ENCODE assay signal across 27 mouse cellular contexts in the genomic region with DNA sequence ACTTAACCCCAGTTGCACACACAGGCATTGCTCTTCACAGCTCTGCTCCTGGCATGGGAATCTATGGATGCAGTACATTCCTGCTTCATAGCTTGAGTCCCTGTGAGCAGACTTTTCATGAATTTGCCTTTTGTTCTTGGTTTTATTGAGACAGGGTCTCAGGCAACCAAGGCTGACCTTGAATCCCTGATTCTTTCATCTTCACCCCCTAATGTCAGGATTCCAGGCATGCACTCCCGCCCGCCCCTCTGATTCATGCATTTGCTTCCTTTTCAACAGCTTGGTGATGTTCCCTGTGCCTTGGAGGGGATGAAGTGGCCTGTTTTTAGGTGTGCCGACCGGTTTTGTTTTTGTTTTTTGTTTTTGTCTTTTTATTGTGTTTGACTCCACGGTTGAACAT. TPM values are rescaled to one million over a fixed set of nuclear protein-coding genes. Genes with fewer than 3 reads are reported as not detected.
A peak's percentile ranks its signal among the peaks of the same experiment; 100 is the strongest.
DNase-seq lines count a peak whose midpoint lies in the region; ATAC-seq lines count a peak whose summit lies in the region.
"Had no signal": no experiment of that assay in that cellular context is flagged by ENCODE, and none has a peak within 500 bp of the region (broad histone marks: within the 10 kb centered on the region; RNA-seq: fewer than 3 reads in every experiment).

No protein-coding gene starts in this region.

- no peak overlapping the region for H3K4me2 ChIP-seq in midbrain, embryonic 16.5 days (ENCODE audit: low read length)
- H3K4me2 ChIP-seq: embryonic facial prominence, embryonic 12.5 days; embryonic facial prominence, embryonic 15.5 days; heart, embryonic 11.5 days; hindbrain, embryonic 13.5 days had no signal

- peak; percentile 18 for DNase-seq in embryo, embryonic 10 days (ENCODE audit: low spot score)
- no peak for DNase-seq in embryo, embryonic 9.5 days (ENCODE audit: extremely low spot score)
- DNase-seq in midbrain, embryonic 10.5 days (ENCODE audit: low spot score), result no peak
- DNase-seq in ZHBTc4 (ENCODE audit: low read depth, low spot score), result peak; percentile 56
- DNase-seq in limb, embryonic 10.5 days (ENCODE audit: low spot score), result no peak
- DNase-seq in testis, postnatal 10 days (ENCODE audit: low spot score), result no peak
- DNase-seq in cerebellum, adult 9-11 months, result no peak
- DNase-seq: adrenal gland, postnatal 10 days; adrenal gland, postnatal 36 days; cerebellum, adult 11 months; cerebellum, adult 2 months; cerebellum, postnatal 36 days; forebrain, postnatal 0 days; gastrocnemius, adult 2 months; gastrocnemius, postnatal 14 days; heart, adult 11 months had no signal

- ATAC-seq in midbrain, embryonic 16.5 days, result no peak
- ATAC-seq: forebrain, embryonic 14.5 days; forebrain, postnatal 0 days; hindbrain, postnatal 0 days; inflammation-experienced regulatory T-cells, adult 6 months; intestine, embryonic 16.5 days; Patski had no signal

- H3K27ac ChIP-seq in midbrain, embryonic 10.5 days (replicated peaks), result peak overlapping the region; percentile 42; the same call in 1 of the 2 replicates
- H3K27ac ChIP-seq in midbrain, embryonic 16.5 days (ENCODE audit: low read length), result no peak overlapping the region
- H3K27ac ChIP-seq in limb, embryonic 10.5 days, result 0 out of 2 replicates have a peak overlapping the region, but pooled peaks have one; percentile 14
- H3K27ac ChIP-seq: embryonic facial prominence, embryonic 12.5 days; embryonic facial prominence, embryonic 15.5 days; gastrocnemius, adult 2 months; hindbrain, embryonic 13.5 days; hindbrain, postnatal 0 days had no signal

- H3K4me1 ChIP-seq in midbrain, embryonic 10.5 days, result peaks cover 21% of the 10 kb centered on the region
- no peaks in the 10 kb centered on the region for H3K4me1 ChIP-seq in midbrain, embryonic 16.5 days (ENCODE audit: control insufficient read depth, insufficient read depth, low read length)
- H3K4me1 ChIP-seq in limb, embryonic 10.5 days, result peaks cover 28% of the 10 kb centered on the region
- H3K4me1 ChIP-seq: hindbrain, embryonic 13.5 days had no signal

- H3K4me3 ChIP-seq in midbrain, embryonic 10.5 days, result no peak overlapping the region
- no peak overlapping the region for H3K4me3 ChIP-seq in midbrain, embryonic 16.5 days (ENCODE audit: low read depth, low read length)
- no peak overlapping the region for H3K4me3 ChIP-seq in limb, embryonic 10.5 days
- H3K4me3 ChIP-seq: embryonic facial prominence, embryonic 12.5 days; embryonic facial prominence, embryonic 15.5 days; gastrocnemius, adult 2 months; hindbrain, embryonic 13.5 days had no signal

- 44% methylated on average over 5 of the region's 5 CpGs for WGBS in midbrain, embryonic 10.5 days
- WGBS in midbrain, embryonic 16.5 days, result 26% methylated on average over 5 of the region's 5 CpGs
- 72% methylated on average over 5 of the region's 5 CpGs for WGBS in limb, embryonic 10.5 days

- H3K36me3 ChIP-seq in midbrain, embryonic 10.5 days, result no peaks in the 10 kb centered on the region
- no peaks in the 10 kb centered on the region for H3K36me3 ChIP-seq in midbrain, embryonic 16.5 days (ENCODE audit: control insufficient read depth, insufficient read depth, low read length)
- H3K36me3 ChIP-seq in limb, embryonic 10.5 days, result no peaks in the 10 kb centered on the region
- H3K36me3 ChIP-seq: embryonic facial prominence, embryonic 12.5 days; embryonic facial prominence, embryonic 15.5 days; G1E; hindbrain, embryonic 13.5 days had no signal

- H3K9me3 ChIP-seq in midbrain, embryonic 10.5 days (replicated peaks), result no peaks in the 10 kb centered on the region
- H3K9me3 ChIP-seq in midbrain, embryonic 16.5 days (replicated peaks; ENCODE audit: control insufficient read depth, low read length, poor library complexity, severe bottlenecking), result no peaks in the 10 kb centered on the region
- no peaks in the 10 kb centered on the region for H3K9me3 ChIP-seq in limb, embryonic 10.5 days (replicated peaks)
- H3K9me3 ChIP-seq: embryonic facial prominence, embryonic 12.5 days; embryonic facial prominence, embryonic 15.5 days; G1E; hindbrain, embryonic 13.5 days had no signal

- H3K27me3 ChIP-seq in midbrain, embryonic 10.5 days (ENCODE audit: low read depth, poor library complexity, severe bottlenecking), result no peaks in the 10 kb centered on the region
- no peaks in the 10 kb centered on the region for H3K27me3 ChIP-seq in midbrain, embryonic 16.5 days (ENCODE audit: control insufficient read depth, insufficient read depth, low read depth, low read length)
- no peaks in the 10 kb centered on the region for H3K27me3 ChIP-seq in limb, embryonic 10.5 days (ENCODE audit: low read depth, poor library complexity, severe bottlenecking)
- H3K27me3 ChIP-seq: embryonic facial prominence, embryonic 12.5 days; embryonic facial prominence, embryonic 15.5 days; hindbrain, embryonic 13.5 days; Patski had no signal

- H3K9ac ChIP-seq in midbrain, embryonic 16.5 days (ENCODE audit: low read depth, low read length), result no peak overlapping the region
- H3K9ac ChIP-seq: embryonic facial prominence, embryonic 12.5 days; embryonic facial prominence, embryonic 15.5 days; forebrain, postnatal 0 days; hindbrain, embryonic 13.5 days had no signal

RNA-seq across cellular contexts. Expression of a gene that starts 35.4 kb away (rescaled TPM):
- 9.1 and 9.7 TPM in 2 replicates for polyA plus RNA-seq in midbrain, embryonic 10.5 days (2016; fragmentation: Nextera tagmentation; extraction: Ambion mirVana)
- polyA plus RNA-seq in midbrain, embryonic 16.5 days (2015; fragmentation: Nextera tagmentation; extraction: Ambion mirVana), result 5.3 TPM in 2 replicates
- 28.2 and 35.6 TPM in 2 replicates for polyA plus RNA-seq in limb, embryonic 10.5 days (2016; fragmentation: Nextera tagmentation; extraction: Ambion mirVana)
- polyA plus RNA-seq: G1E had no signal

Comparison
In these comparisons a context has a peak if more than half of its experiments do, and no peak if none do; other contexts are left out.
1. DNase-seq: peak in embryo, embryonic 10 days (single experiment) and ZHBTc4 (single experiment); none in embryo, embryonic 9.5 days (single experiment), midbrain, embryonic 10.5 days (single experiment), limb, embryonic 10.5 days (single experiment), testis, postnatal 10 days (single experiment) and cerebellum, adult 9-11 months (single experiment).